Mouse (Mus musculus): ENCODE results near the gene Patj. TPM values are rescaled to one million over a fixed set of nuclear protein-coding genes. Genes with fewer than 3 reads are reported as not detected.
A peak's percentile ranks its signal among the peaks of the same experiment; 100 is the strongest.

Patj gene
- polyA plus RNA-seq, 1 experiment from 2014 or later, result 13.3 TPM

DNA sequence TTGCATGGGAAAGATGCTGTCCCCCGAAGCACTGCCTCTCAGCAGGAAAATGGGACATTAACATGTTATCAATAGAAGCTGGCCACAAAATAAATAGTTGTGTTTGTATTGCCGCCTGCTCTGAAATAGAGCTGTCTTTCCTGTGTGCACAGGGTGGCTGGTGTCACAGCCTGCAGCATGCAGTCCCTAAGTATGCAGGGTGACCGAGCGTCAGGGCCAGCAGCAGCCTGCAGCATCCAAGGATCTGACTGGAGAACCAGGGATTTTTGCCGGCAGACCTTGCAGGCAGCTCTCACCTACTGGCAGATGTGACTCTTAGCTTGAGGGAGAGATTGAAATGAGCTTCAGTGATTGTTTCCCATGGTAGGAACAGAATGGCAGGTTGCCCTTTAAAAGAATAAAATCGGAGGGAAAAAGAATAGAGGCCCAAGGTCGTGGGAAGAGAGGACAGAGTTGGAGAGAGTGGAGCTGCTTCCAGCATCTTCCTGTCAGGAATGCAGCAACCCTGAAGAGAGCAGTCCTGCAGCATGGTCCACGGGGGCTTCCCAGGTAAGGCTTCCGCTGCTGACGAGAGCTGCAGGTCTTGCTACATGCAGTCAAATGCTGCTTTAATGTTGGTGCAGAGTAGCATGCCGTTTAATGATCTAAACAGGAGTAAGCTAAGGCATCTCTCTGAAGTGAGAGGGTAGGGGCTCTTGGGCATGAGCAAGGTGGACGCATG, 151.0 kb downstream of the Patj start:
- 66% methylated on average over 12 of the region's 12 CpGs for WGBS
- no peaks in the 10 kb centered on the region for H3K4me1 ChIP-seq
- no peaks in the 10 kb centered on the region for H3K27me3 ChIP-seq (ENCODE audit: insufficient read depth, poor library complexity, severe bottlenecking)
- H3K9me3 ChIP-seq, result no peaks in the 10 kb centered on the region
- H3K27ac ChIP-seq, result no peak overlapping the region
- H3K36me3 ChIP-seq, result no peaks in the 10 kb centered on the region
- no peak for DNase-seq (ENCODE audit: low spot score)
- H3K4me3 ChIP-seq, result no peak overlapping the region

DNA sequence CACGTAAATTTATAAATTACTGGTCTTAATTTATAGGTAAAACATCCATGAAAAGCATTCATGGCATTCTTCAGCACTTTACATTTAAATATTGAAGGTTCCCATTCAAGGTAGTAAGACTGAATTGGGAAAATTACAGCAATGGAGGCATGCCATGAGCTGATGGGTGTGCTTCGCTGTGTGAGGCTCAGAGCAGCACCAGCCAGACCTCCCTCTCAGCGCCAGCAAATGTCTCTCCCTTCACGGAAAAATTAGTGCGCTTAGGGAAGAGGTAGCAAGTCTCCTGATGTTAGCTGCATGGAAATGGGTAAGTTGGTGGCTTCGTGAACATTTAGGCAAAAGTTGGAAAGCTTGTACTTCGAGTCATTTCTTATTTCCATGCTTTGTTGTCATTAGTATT, 153.9 kb downstream of the Patj start:
- no peak overlapping the region for H3K4me3 ChIP-seq
- no peaks in the 10 kb centered on the region for H3K27me3 ChIP-seq (ENCODE audit: insufficient read depth, poor library complexity, severe bottlenecking)
- H3K4me1 ChIP-seq, result no peaks in the 10 kb centered on the region
- DNase-seq (ENCODE audit: low spot score), result no peak
- 88% methylated on average over 7 of the region's 7 CpGs for WGBS
- no peak overlapping the region for H3K27ac ChIP-seq
- no peaks in the 10 kb centered on the region for H3K36me3 ChIP-seq
- H3K9me3 ChIP-seq, result no peaks in the 10 kb centered on the region

DNA sequence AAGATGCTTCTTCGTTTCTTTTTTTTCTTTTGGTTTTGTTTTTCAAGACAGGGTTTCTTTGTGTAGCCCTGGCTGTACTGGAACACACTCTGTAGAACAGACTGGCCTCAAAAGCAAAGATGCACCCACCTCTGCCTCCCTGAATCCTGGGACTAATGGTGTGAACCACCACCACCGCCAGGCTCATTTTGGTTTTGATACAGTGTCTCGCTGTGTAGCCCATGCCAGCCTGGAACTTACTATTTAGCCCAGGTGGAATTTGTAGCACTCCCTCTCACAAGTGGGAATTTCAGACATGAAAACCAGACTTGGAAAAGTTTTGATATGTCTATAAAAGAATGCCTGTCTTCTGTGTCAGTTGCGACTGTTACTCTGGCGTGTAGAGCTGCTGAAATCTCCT, 154.5 kb downstream of the Patj start:
- 93% methylated on average over 5 of the region's 5 CpGs for WGBS
- no peaks in the 10 kb centered on the region for H3K9me3 ChIP-seq
- no peaks in the 10 kb centered on the region for H3K4me1 ChIP-seq
- no peaks in the 10 kb centered on the region for H3K27me3 ChIP-seq (ENCODE audit: insufficient read depth, poor library complexity, severe bottlenecking)
- H3K27ac ChIP-seq, result no peak overlapping the region
- DNase-seq (ENCODE audit: low spot score), result no peak
- H3K4me3 ChIP-seq, result no peak overlapping the region
- H3K36me3 ChIP-seq, result no peaks in the 10 kb centered on the region

DNA sequence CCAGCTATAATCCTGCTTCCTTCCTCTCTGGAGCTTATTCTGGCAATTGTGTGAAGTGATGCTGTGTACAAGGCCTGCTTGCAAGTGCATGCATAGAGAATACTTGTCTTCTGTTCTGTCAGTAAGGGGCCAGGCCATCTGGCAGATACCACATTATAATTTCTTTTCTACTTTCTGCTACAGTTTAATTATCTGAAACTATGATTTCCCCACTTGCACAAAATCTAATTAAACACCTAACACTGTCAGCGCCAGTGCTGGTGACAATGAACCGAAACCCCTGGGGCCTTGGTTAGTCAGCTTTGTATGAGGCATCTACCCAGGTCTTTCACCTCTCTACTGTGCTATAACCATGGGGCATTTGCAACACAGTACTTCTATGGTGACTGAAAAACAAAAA, 160.1 kb downstream of the Patj start:
- H3K36me3 ChIP-seq, result no peaks in the 10 kb centered on the region
- WGBS, result 87% methylated on average over 2 of the region's 2 CpGs
- no peak overlapping the region for H3K27ac ChIP-seq
- no peaks in the 10 kb centered on the region for H3K27me3 ChIP-seq (ENCODE audit: insufficient read depth, poor library complexity, severe bottlenecking)
- H3K4me3 ChIP-seq, result no peak overlapping the region
- no peaks in the 10 kb centered on the region for H3K9me3 ChIP-seq
- H3K4me1 ChIP-seq, result no peaks in the 10 kb centered on the region
- no peak for DNase-seq (ENCODE audit: low spot score)

DNA sequence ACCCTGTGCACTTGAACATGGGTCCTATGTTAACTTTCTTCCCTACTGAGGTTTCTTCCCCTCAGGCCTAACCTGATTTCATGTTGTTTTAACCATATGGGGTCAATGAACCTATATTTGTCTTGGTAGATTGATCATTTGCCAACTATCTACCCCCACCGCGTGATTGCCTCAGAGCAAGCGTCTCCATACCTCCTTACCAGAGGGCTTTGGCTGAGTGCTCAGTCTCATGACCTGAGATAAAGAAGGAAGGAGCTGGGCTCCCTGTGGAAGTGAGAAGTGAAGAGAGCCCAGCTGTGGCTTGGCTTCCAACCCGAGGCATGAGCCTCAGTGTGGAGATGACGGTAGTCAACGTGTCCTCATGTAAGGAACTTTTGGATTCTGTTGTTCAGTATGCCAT, 160.9 kb downstream of the Patj start:
- H3K27ac ChIP-seq, result no peak overlapping the region
- H3K4me3 ChIP-seq, result no peak overlapping the region
- H3K36me3 ChIP-seq, result no peaks in the 10 kb centered on the region
- no peaks in the 10 kb centered on the region for H3K27me3 ChIP-seq (ENCODE audit: insufficient read depth, poor library complexity, severe bottlenecking)
- no peaks in the 10 kb centered on the region for H3K9me3 ChIP-seq
- 82% methylated on average over 6 of the region's 6 CpGs for WGBS
- H3K4me1 ChIP-seq, result no peaks in the 10 kb centered on the region
- DNase-seq (ENCODE audit: low spot score), result no peak

DNA sequence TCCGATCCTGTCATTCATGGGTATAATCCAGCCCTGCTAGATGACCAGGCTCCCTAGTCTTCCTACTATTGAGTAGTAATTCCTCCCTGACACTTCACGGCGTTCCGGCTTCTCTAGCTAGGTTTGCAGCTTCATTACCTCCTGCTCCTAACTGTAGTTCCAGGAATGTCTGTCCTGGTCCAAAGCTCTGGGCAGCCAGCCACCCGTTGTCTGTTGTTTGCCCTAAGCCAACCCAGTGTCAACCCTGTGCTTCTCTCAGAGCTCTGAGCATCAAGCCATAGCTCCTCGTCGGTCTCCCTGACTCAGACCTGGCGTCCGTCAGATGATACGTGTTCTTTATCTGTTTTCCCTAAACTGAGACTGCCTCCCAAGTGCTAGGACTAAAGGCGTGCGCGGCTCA, 161.6 kb downstream of the Patj start:
- no peaks in the 10 kb centered on the region for H3K9me3 ChIP-seq
- no peak overlapping the region for H3K4me3 ChIP-seq
- H3K27ac ChIP-seq, result no peak overlapping the region
- H3K36me3 ChIP-seq, result no peaks in the 10 kb centered on the region
- H3K27me3 ChIP-seq (ENCODE audit: insufficient read depth, poor library complexity, severe bottlenecking), result no peaks in the 10 kb centered on the region
- DNase-seq (ENCODE audit: low spot score), result no peak
- WGBS, result 85% methylated on average over 13 of the region's 13 CpGs
- H3K4me1 ChIP-seq, result no peaks in the 10 kb centered on the region

DNA sequence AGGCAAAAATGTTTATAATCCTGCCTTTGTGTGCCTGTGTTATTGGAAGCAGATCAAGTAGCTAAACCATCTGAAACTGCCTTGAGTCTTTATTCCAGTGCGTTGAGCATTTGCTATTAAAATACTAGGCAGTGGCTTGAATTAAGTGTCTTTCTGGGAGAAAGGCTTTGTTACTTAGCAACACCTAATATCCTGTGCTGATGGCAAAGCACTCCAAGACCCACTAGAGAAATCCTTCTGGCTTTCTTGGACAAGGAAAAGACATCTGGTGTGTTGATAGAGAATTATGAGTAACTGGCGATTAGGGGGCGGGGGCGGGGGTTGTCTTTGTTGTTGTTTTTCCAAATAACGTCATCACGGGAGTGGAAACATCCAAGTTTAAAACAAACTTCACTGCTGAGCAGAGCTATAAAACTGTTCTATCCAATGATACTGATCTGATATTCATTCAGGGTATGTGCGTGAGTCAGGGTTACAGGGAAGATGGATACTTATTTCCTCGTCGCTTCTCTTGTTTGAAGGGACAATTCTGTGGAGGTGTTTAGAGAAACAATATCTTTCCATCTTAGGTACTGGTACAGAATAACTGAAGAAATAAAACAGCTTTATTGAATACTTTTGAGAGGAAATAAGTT, 164.7 kb downstream of the Patj start:
- no peak for DNase-seq (ENCODE audit: low spot score)
- Histone ChIP-seq H3K27ac (no peak overlapping the region), H3K4me1 (peaks cover 21% of the 10 kb centered on the region), H3K4me3 (no peak overlapping the region), H3K27me3 (ENCODE audit: insufficient read depth, poor library complexity, severe bottlenecking) (no peaks in the 10 kb centered on the region), H3K36me3 (no peaks in the 10 kb centered on the region), H3K9me3 (no peaks in the 10 kb centered on the region)
- 90% methylated on average over 9 of the region's 9 CpGs for WGBS

DNA sequence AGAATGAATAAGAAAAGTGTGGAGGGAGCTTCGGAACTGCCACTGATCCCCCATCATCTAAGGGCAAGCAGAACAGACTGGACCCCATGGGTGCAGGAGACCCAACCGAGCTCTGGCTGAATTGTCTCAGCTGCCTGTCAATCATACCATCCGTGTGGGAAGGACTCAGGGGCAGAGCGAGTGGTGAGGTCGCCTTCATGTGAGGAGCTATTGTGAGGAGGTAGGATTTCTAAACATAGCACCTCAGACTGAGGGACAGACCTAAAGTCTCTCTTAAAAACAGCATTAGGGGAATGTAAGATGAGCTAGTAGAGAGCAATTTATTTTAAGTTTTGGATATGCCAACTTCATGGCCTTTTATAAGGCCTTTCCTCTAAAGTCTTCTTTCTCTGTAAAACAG, 167.5 kb downstream of the Patj start:
- WGBS, result 38% methylated on average over 5 of the region's 5 CpGs
- DNase-seq (ENCODE audit: low spot score), result no peak

DNA sequence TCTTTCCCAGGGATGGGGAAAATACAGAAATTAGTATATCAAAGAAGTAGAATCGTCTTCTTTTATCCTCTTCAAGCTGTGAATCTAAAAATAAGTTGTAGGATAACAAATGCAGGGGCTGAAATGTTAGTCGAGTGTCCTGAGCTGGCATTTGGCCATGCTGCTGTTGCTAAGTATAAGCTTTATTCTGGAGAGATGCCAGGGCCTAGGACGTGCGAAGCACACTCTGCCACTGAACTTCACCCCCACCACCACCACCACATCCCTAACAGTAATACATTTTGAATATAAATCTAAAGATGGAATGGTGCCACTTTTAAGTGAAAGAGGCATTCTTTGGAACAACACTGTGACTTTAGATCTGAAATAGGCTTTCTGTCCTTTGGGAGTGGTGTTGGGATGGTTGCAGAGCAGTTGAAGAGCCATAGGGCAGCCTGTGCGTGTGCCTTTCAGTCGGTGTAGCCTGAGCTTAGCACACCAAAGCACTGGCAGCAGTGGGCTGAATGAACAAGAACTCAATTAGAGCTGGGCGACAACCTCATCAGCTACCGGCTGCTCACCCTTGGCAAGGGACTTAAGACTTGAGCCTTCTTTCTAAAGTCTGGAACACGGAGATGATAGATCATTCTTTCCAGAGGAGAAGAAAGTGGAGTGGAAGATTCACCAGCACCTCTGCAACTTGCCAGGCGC, 168.1 kb downstream of the Patj start:
- WGBS, result 61% methylated on average over 10 of the region's 10 CpGs
- no peaks in the 10 kb centered on the region for H3K27me3 ChIP-seq (ENCODE audit: insufficient read depth, poor library complexity, severe bottlenecking)
- H3K36me3 ChIP-seq, result no peaks in the 10 kb centered on the region
- DNase-seq (ENCODE audit: low spot score), result no peak
- no peaks in the 10 kb centered on the region for H3K9me3 ChIP-seq
- H3K4me1 ChIP-seq, result peaks cover 21% of the 10 kb centered on the region
- H3K27ac ChIP-seq, result peak overlapping the region; percentile 70
- H3K4me3 ChIP-seq, result no peak overlapping the region

More for the DNA sequence above, 167.5 kb downstream of the Patj start:
- H3K36me3 ChIP-seq, result no peaks in the 10 kb centered on the region
- peaks cover 21% of the 10 kb centered on the region for H3K4me1 ChIP-seq
- no peaks in the 10 kb centered on the region for H3K9me3 ChIP-seq
- no peaks in the 10 kb centered on the region for H3K27me3 ChIP-seq (ENCODE audit: insufficient read depth, poor library complexity, severe bottlenecking)
- peak overlapping the region; percentile 70 for H3K27ac ChIP-seq
- H3K4me3 ChIP-seq, result no peak overlapping the region

DNA sequence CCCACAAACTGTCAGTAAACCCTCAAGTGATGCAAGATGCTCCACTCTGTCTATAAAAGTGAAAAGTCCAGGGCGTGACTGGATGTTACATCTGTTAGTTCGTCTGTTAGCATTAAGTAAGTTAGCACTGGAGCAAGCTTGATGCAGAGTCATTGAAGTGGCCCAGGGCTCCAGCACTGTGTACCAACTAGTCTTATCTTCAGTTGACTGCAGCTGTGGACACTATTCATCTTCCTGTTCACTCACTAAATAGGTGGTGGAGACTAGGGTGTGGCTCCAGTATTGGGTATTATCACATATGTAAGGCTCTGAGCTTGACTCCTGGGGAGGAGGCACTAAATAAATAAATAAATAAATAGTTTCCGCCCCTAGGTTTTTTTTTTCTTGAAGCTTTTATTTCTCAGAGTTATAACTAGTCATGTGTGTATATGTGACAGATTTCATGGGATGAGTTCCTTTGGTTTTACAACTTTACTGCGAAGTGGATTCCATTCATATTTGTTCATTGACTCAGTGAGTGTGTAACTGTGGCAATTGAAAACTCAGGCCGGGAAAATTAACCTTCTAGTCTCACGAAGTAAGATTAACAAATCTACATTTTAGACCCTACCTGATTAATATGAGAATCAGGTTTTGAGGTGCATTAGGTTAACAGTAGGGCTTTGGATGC, 168.7 kb downstream of the Patj start:
- H3K27ac ChIP-seq, result peak overlapping the region; percentile 70
- H3K4me1 ChIP-seq, result peaks cover 21% of the 10 kb centered on the region
- no peaks in the 10 kb centered on the region for H3K36me3 ChIP-seq
- 77% methylated on average over 6 of the region's 6 CpGs for WGBS
- H3K27me3 ChIP-seq (ENCODE audit: insufficient read depth, poor library complexity, severe bottlenecking), result no peaks in the 10 kb centered on the region
- no peak for DNase-seq (ENCODE audit: low spot score)
- no peak overlapping the region for H3K4me3 ChIP-seq
- no peaks in the 10 kb centered on the region for H3K9me3 ChIP-seq

DNA sequence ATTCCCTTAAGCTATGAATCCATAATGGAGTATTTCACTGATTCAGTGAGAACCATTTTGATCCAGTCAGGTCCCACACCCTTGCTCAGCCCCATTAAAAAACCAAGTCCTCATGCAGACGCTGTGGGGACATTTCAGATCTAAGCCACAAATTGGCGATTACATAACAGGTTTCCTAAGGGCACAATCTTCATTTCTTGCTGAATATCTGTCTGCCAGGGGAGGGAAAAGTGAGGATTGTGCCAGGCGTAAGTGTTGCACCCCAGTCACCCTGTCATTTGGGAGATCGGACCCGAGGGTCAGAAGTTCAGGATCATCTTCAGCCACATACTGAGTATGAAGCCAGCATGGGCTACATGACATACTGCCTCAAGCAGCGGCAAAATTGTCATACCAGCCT, 171.2 kb downstream of the Patj start:
- WGBS, result 87% methylated on average over 6 of the region's 6 CpGs
- H3K4me3 ChIP-seq, result no peak overlapping the region
- no peak for DNase-seq (ENCODE audit: low spot score)
- peaks cover 21% of the 10 kb centered on the region for H3K4me1 ChIP-seq
- H3K36me3 ChIP-seq, result no peaks in the 10 kb centered on the region
- no peaks in the 10 kb centered on the region for H3K27me3 ChIP-seq (ENCODE audit: insufficient read depth, poor library complexity, severe bottlenecking)
- no peak overlapping the region for H3K27ac ChIP-seq
- H3K9me3 ChIP-seq, result no peaks in the 10 kb centered on the region

DNA sequence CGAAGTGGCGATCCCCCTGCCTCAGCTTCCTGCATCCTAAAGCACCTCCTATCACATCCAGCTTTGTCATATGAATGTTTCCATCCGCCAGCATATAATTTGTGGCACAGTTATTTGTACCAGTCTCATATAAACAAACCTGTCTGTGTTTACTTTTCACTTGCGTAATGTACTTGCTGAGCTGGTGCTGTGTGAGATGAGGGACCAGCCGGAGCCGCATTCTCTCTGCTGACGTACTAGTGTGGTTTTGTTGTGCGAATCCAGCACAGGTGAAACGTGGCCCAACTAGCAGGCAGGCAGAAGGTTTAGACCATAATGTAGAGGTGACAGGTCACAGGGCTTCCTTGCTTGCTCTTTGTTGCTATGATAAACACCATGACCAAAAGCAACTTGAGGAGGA, 171.9 kb downstream of the Patj start:
- H3K27ac ChIP-seq, result no peak overlapping the region
- no peak overlapping the region for H3K4me3 ChIP-seq
- no peak for DNase-seq (ENCODE audit: low spot score)
- no peaks in the 10 kb centered on the region for H3K36me3 ChIP-seq
- H3K27me3 ChIP-seq (ENCODE audit: insufficient read depth, poor library complexity, severe bottlenecking), result no peaks in the 10 kb centered on the region
- WGBS, result 86% methylated on average over 9 of the region's 9 CpGs
- H3K9me3 ChIP-seq, result no peaks in the 10 kb centered on the region
- peaks cover 21% of the 10 kb centered on the region for H3K4me1 ChIP-seq

DNA sequence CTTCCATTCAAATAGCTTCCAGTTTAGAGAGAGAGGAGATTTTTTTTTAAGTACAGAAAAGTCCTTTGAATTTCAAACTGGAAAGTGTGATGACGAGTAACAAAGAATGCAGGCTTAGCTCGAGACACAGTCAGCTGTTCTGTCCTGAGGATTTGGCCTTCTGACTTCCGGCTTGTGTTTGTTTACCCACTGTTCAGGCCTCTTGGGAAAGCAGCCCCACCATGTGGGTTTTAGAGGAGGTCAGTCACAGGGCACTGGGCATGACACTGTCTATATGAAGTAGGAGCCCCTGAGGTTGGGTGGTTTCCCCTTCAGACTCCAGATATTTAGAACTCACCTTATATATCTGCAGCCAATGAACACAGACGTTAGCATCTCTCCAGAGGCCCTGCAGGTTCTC, 174.3 kb downstream of the Patj start:
- 50% methylated on average over 4 of the region's 4 CpGs for WGBS
- Histone ChIP-seq H3K9me3 (no peaks in the 10 kb centered on the region), H3K4me3 (no peak overlapping the region), H3K27me3 (ENCODE audit: insufficient read depth, poor library complexity, severe bottlenecking) (no peaks in the 10 kb centered on the region), H3K27ac (no peak overlapping the region), H3K36me3 (no peaks in the 10 kb centered on the region), H3K4me1 (no peaks in the 10 kb centered on the region)
- DNase-seq (ENCODE audit: low spot score), result no peak

All from heart, embryonic 10.5 days (tissue).